Mouse (Mus musculus) activated CD4-positive, CD25-positive, alpha-beta regulatory T cell (primary cell): Measurements from ENCODE around the gene Tmem81. TPM values are rescaled to one million over a fixed set of nuclear protein-coding genes. Genes with fewer than 3 reads are reported as not detected.

ENCODE experiments used
- polyA plus RNA-seq, 2 experiments: library from polyadenylated mRNA; unstranded; fragments of 100-300 nt; shearing (Covaris generic); gene quantifications; one replicate each; pipeline ENCODE4 v1.2.1; 2017

Gene Tmem81
- polyA plus RNA-seq: 1 to 10 TPM; 7.6 TPM

DNA sequence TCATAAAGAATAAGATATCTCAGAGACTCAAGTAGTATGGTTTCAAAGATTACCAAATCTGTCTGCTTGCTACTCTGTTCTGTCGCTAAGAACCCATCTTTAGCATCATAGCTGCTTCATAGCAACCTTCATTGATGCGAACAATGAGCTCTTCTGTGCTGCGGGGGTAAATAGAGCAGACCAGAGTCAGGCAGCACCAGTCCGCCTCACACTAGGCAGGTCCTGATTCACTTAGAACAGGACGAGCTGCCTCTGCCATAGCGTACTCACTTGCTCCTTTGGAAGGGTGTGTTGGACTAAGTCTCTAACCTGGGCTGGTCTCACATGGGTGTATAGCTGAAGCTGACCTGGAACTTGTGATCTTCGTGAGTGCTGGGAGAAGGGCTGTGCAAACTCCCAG is at the start of gene Tmem81:
TSS of gene Tmem81 (plus strand) at position 173 of the 400 bp plus-strand sequence.

DNA sequence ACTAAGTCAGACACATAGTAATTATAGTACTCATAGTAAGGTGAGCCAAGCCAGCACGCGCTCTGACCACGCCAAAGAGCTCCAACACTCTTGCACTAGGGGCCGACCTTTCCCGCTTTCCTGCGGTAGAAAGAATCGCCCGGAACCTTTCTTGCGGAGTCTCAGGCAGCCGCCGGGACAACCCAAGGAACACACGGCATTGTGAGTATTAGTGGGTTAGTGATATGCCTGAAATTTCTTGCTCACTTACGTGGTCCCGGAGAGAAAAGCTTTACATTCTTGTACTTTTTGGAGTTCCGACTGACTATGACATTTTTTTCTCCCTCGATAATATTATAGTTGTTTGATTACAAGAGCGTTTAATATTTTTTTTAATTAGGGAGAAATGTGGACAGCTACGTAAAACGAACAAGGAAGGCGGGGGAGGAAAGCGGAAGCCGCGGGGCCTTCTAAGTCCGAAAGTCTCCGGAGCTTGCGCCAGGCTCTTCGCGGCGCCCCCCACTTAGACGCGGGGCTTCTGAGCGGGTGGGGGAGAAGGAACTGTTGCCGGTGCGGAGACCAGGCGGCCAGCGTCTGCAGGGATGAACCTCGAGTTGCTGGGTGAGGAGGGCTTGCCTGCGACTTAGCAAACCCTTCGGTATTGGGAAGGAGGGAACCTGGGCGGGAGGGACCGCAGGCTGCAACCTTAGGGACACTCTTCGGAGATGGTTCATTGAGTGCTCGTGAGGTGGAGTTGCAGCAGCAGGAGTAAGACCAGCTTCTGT is 28.9 kb upstream of the Tmem81 start, which contains the start of gene Rbbp5:
TSS of gene Rbbp5 (plus strand) at position 438 of the 764 bp plus-strand sequence.

DNA sequence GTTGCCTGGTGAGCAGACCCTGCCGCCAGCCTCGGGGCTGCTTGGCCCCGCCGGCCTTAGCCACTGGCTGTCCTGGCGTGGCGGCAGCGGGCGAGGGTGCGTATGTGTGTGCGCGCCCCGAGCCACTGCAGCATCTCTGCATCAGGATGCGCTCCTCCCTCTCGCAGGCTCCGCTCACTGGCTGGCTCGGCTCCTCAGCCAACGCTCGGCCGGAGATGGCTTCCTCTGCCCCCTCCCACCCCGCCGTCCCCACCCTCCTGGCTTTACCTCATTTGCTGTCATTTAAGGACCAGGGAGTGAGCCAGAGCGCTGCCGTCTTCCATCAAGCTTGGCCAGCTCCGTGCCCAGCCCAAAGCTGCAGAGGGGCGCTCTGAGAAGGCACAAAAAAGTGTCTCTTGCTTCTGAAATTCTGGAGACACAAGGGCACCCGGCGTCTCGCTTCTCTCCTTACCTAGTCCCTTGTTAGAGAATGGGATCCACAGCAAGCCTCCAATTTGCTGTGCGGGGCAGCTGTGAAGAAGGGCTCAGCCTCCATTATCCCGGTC is 36.8 kb downstream of the Tmem81 start, which contains the start of gene Cntn2:
TSS of gene Cntn2 (minus strand) at position 495 of the 545 bp plus-strand sequence.

Other genes with a start within 250 kb of the Tmem81 start
- not detected for gene Klhdc8a, start 207.6 kb upstream of the Tmem81 start, polyA plus RNA-seq
- 1 to 10 TPM; 3.4 to 3.6 TPM for gene Nuak2, start 190.1 kb upstream of the Tmem81 start, polyA plus RNA-seq
- under 1 TPM; 0.92 TPM for gene Tmcc2, start 114.9 kb upstream of the Tmem81 start, polyA plus RNA-seq
- gene Dstyk, start 88.7 kb upstream of the Tmem81 start, polyA plus RNA-seq: 1 to 10 TPM; 5.3 to 6.7 TPM
- gene Rbbp5, start 28.9 kb upstream of the Tmem81 start, polyA plus RNA-seq: 10 to 100 TPM; 51.1 to 52.2 TPM
- gene Cntn2, start 37.0 kb downstream of the Tmem81 start, polyA plus RNA-seq: under 1 TPM; 0.11 TPM
- gene Nfasc, start 235.6 kb downstream of the Tmem81 start, polyA plus RNA-seq: under 1 TPM in 1 of 2 experiments, not detected in 1; 0.21 TPM